ENCODE assay signal across 14 mouse cellular contexts in the genomic region with DNA sequence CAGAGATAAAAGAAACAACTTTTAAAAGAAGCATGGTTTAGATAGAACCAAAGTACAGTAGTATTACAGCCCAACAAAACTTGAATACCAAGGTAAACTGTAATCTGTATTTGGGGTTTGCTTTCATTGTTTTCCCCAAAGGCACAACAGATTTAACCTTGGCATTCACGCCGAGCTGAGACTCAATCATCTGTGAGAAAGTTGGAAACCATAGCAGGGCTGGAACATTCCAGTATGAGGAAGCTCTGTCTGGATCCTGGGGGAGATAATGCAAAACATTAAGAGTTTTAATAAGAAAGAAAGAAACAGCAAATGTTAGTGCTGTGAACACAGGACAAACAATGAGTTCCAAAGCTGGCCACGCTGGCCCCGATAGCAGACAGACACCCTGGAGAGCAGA.
"Had no signal": no experiment of that assay in that cellular context is flagged by ENCODE, and none has a peak within 500 bp of the region (broad histone marks: within the 10 kb centered on the region; RNA-seq: fewer than 3 reads in every experiment).

No protein-coding gene starts in this region.

- DNase-seq: kidney, postnatal 25 days; layer of hippocampus, adult 9-11 months; layer of hippocampus, postnatal 36 days; liver; lung, adult 18-20 months; right cerebral cortex, postnatal 4 days; spleen, adult 18-20 months; thymus, adult 18-20 months; thymus, postnatal 14 days had no signal

- H3K27ac ChIP-seq: limb, embryonic 12.5 days; liver, embryonic 14.5 days; midbrain, embryonic 13.5 days; neural tube, embryonic 12.5 days had no signal

- H3K4me1 ChIP-seq: neural tube, embryonic 12.5 days had no signal

- H3K36me3 ChIP-seq: limb, embryonic 12.5 days; midbrain, embryonic 13.5 days; neural tube, embryonic 12.5 days had no signal

- H3K4me3 ChIP-seq: limb, embryonic 12.5 days; midbrain, embryonic 13.5 days; myocyte; neural tube, embryonic 12.5 days had no signal

- H3K27me3 ChIP-seq: limb, embryonic 12.5 days; neural tube, embryonic 12.5 days had no signal
